Comparison of ENCODE assay signal across 8 mouse cellular contexts in the genomic region with DNA sequence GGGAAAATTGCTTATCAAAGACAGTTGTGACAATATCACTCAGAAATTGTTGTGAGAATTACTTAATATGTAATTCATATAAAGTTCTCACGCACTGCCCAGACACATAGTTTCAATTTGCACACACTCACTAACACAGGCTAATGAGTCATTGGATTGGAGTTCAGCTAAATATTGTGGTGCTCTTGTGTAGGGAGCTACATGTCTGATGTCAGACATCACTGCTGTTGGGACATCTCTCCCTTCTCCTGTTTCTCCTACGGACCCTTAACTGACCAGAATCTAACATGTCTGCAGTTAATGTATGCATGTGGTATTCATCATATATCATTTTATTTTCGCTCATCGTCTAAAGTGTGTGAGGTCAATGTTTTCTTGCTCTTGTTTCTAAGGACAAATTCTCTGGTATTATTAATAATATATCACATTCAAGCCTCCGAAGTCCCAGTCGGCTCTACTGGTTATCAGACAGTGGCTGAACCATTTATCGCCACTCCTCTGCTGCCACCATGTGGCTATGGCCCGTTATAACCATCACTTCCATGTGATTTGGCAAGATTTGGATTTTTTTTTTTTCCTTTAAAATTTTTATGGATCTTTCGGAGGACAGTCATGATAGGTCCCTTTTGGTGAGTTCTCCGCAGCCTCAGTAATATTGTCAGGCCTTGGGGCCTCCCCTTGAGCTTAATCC. TPM values are rescaled to one million over a fixed set of nuclear protein-coding genes. Genes with fewer than 3 reads are reported as not detected.
DNase-seq lines count a peak whose midpoint lies in the region; ATAC-seq lines count a peak whose summit lies in the region.
"Had no signal": no experiment of that assay in that cellular context is flagged by ENCODE, and none has a peak within 500 bp of the region (broad histone marks: within the 10 kb centered on the region; RNA-seq: fewer than 3 reads in every experiment).

No protein-coding gene starts in this region.

- no peak overlapping the region for H3K27ac ChIP-seq in limb, embryonic 10.5 days

- peak; percentile 66 for ATAC-seq in granulocyte monocyte progenitor cell, adult 5-6 weeks (replicated peaks; ENCODE audit: poor library complexity, severe bottlenecking)

- H3K4me3 ChIP-seq in limb, embryonic 10.5 days = no peak overlapping the region

- H3K36me3 ChIP-seq in limb, embryonic 10.5 days = no peaks in the 10 kb centered on the region

- H3K9me3 ChIP-seq in limb, embryonic 10.5 days (replicated peaks) = no peaks in the 10 kb centered on the region

- WGBS in limb, embryonic 10.5 days = 71% methylated on average over 10 of the region's 10 CpGs

- no peaks in the 10 kb centered on the region for H3K27me3 ChIP-seq in limb, embryonic 10.5 days (ENCODE audit: low read depth, poor library complexity, severe bottlenecking)

- no peaks in the 10 kb centered on the region for H3K4me1 ChIP-seq in limb, embryonic 10.5 days

- peak; percentile 59 to 71 for DNase-seq in left cerebral cortex, adult 18-20 months (ENCODE audit: low spot score in 2 of 2)
- no peak for DNase-seq in left cerebral cortex, adult 11 months (ENCODE audit: low spot score)
- DNase-seq in MEL-GATA-1-ER (ENCODE audit: extremely low read depth, low read depth) = peak; percentile 64
- DNase-seq in c-Kit-positive CD71-negative TER-119-negative erythroid progenitor cells, embryonic 14.5 days (ENCODE audit: low read depth) = peak; percentile 16
- DNase-seq in limb, embryonic 10.5 days (ENCODE audit: low spot score) = peak; percentile 47
- peak; percentile 13 for DNase-seq in naive thymus-derived CD4-positive, alpha-beta T cell, adult 2 months (ENCODE audit: low read depth)

RNA-seq across cellular contexts. Expression of a gene that starts 12.3 kb away (rescaled TPM):
- not detected for total RNA-seq in left cerebral cortex, adult 18-20 months (2021)
- total RNA-seq in granulocyte monocyte progenitor cell, adult 5-6 weeks (2014; fragmentation: Nextera tagmentation) = not detected in 2 replicates
- total RNA-seq in granulocyte monocyte progenitor cell, adult 5-6 weeks (2017) = not detected in 2 replicates
- polyA plus RNA-seq in limb, embryonic 10.5 days (2016; fragmentation: Nextera tagmentation; extraction: Ambion mirVana) = not detected in 2 replicates
- polyA plus RNA-seq: gonadal fat pad, adult 2 months had no signal

RNA-seq across cellular contexts. Expression of a gene that starts 20.5 kb away (rescaled TPM):
- total RNA-seq in left cerebral cortex, adult 18-20 months (2021) = 10 to 100 TPM; 21.9 to 31.2 TPM
- total RNA-seq in granulocyte monocyte progenitor cell, adult 5-6 weeks (2014; fragmentation: Nextera tagmentation) = 17.2 and 19.5 TPM in 2 replicates
- total RNA-seq in granulocyte monocyte progenitor cell, adult 5-6 weeks (2017) = 66.6 and 74.6 TPM in 2 replicates
- 37.2 and 43.8 TPM in 2 replicates for polyA plus RNA-seq in limb, embryonic 10.5 days (2016; fragmentation: Nextera tagmentation; extraction: Ambion mirVana)
